Mouse (Mus musculus) G1E (cell line): ENCODE data around the gene Scamp1. TPM values are rescaled to one million over a fixed set of nuclear protein-coding genes. Genes with fewer than 3 reads are reported as not detected.

Experiments used
- ATAC-seq: 2 replicates; pipeline ENCODE4 v1.8.0; 2016; ENCODE audit warnings: mild to moderate bottlenecking; ENCODE audit not compliant: insufficient number of reproducible peaks, poor library complexity, low FRiP score, severe bottlenecking; ENCODE audit errors: extremely low read depth
- DNase-seq: peaks from one replicate; pipeline ENCODE4 v3.0.0; 2012; ENCODE audit warnings: low spot score
- H3K27me3 ChIP-seq: 2 replicates; pipeline ENCODE4 v1.6.1; 2012; ENCODE audit warnings: mild to moderate bottlenecking, low read length, inconsistent platforms; ENCODE audit not compliant: insufficient read depth
- H3K36me3 ChIP-seq: replicated peaks from 2 replicates; pipeline ENCODE3; 2012; ENCODE audit warnings: mild to moderate bottlenecking, inconsistent platforms
- H3K4me1 ChIP-seq: 2 replicates; pipeline ENCODE4 v1.6.1; 2012; ENCODE audit warnings: low read depth, low read length, inconsistent platforms, mixed read lengths; ENCODE audit not compliant: insufficient read depth
- H3K4me3 ChIP-seq: 2 replicates; pipeline ENCODE4 v1.5.1; 2012; ENCODE audit warnings: low read depth, mild to moderate bottlenecking, inconsistent platforms, low read length, moderate library complexity, mixed read lengths
- H3K9me3 ChIP-seq: replicated peaks from 2 replicates; pipeline ENCODE4 v1.6.1; 2012; ENCODE audit warnings: inconsistent platforms
- CTCF ChIP-seq: IDR thresholded peaks from 2 replicates; pipeline ENCODE4 v1.5.1; 2012; ENCODE audit warnings: low read depth, low read length, inconsistent platforms, mixed read lengths
- GATA1 ChIP-seq: IDR thresholded peaks from 2 replicates; pipeline ENCODE4 v1.6.1; 2012; ENCODE audit warnings: borderline replicate concordance, low read length, inconsistent platforms, mixed read lengths
- GATA2 ChIP-seq: IDR thresholded peaks from 2 replicates; pipeline ENCODE4 v1.6.1; 2012; ENCODE audit warnings: low read depth, low read length, inconsistent platforms, borderline replicate concordance
- POLR2AphosphoS5 ChIP-seq: IDR thresholded peaks from 2 replicates; pipeline ENCODE4 v1.6.1; 2012; ENCODE audit warnings: low read depth, low read length, inconsistent platforms; ENCODE audit not compliant: insufficient replicate concordance
- TAL1 ChIP-seq: conservative IDR thresholded peaks from 2 replicates; pipeline ENCODE4 v1.6.1; 2012; ENCODE audit warnings: low read depth, low read length, inconsistent platforms, mixed read lengths
- polyA plus RNA-seq: library from polyadenylated mRNA; stranded (reverse); fragments of >175 nt; gene quantifications from 2 replicates; pipeline ENCODE4 v1.2.3, GENCODE M21; 2012
- total RNA-seq, 2 experiments: library from RNA; stranded (forward) in 1 of 2; stranded (reverse) in 1 of 2; fragments of 200-1000 nt in 1 of 2; fragments of >200 nt in 1 of 2; fragmentation: Nextera tagmentation in 1 of 2; gene quantifications; 2 replicates each; pipeline ENCODE4 v1.2.3; 2014 to 2017

Gene Scamp1
- total and polyA plus RNA-seq, 3 experiments = 0.05 TPM; not detected in 2

DNA sequence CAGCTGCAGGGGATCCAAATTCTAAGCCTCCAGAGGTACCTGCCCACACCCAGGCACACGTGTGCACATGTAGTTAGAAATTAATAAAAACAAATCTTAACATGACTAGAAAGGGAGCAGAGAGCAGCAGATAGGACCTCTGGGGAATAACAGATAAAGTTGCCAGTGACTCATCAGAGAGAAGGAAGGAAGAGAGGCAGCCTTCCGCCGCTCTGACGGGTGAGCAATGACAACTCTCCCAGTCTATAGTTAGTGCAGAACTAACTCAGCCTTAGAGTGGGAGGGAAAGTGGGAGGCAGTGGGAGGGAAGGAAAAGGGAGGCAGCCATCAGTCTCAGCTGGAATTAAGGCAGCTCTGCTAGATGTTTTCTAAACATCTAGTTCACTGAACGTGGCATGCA, 21.7 kb downstream of the Scamp1 start:
- H3K36me3 ChIP-seq = no peaks in the 10 kb centered on the region
- H3K4me3 ChIP-seq = no peak overlapping the region
- H3K27me3 ChIP-seq = peaks cover 6% of the 10 kb centered on the region
- DNase-seq = no peak
- no peak for ATAC-seq
- H3K9me3 ChIP-seq = no peaks in the 10 kb centered on the region
- no peaks in the 10 kb centered on the region for H3K4me1 ChIP-seq
- no peak for TF ChIP-seq GATA2
- TF ChIP-seq POLR2AphosphoS5 = no peak
- TF ChIP-seq TAL1 = no peak
- no peak for TF ChIP-seq CTCF
- no peak for TF ChIP-seq GATA1

GRCm38 (mm10) chr13:94262551-94262950, 23.1 kb downstream of the Scamp1 start:
- Histone ChIP-seq H3K9me3 (no peaks in the 10 kb centered on the region), H3K27me3 (no peaks in the 10 kb centered on the region; the same call in none of the 2 replicates), H3K36me3 (no peaks in the 10 kb centered on the region), H3K4me1 (no peaks in the 10 kb centered on the region), H3K4me3 (no peak overlapping the region)
- ATAC-seq = no peak
- no peak for DNase-seq
- TF ChIP-seq CTCF (no peak), TAL1 (no peak), GATA2 (no peak), GATA1 (no peak), POLR2AphosphoS5 (no peak)

DNA sequence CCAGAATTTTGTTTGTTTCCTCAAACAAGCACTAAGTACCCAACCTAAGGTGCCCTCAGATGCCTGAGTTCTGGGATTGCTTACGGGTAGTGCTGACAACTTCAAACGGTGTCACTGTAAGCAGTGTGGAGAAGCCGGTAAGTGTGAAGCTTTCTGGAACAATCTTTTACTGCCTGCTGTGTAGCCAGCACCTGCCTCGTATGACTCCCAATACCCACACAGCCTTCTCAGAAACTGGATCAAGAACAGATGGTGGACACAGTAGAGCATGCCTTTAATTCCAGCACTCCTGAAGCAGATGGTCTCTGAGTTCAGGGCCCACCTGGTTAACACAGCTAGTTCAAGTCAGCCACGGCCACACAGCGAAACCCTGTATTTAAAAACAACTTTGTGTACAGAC, 24.0 kb downstream of the Scamp1 start:
- H3K9me3 ChIP-seq = no peaks in the 10 kb centered on the region
- TF ChIP-seq GATA2 (no peak), POLR2AphosphoS5 (no peak), GATA1 (no peak), CTCF (no peak), TAL1 (no peak)
- ATAC-seq (no peak), DNase-seq (no peak)
- no peaks in the 10 kb centered on the region for H3K36me3 ChIP-seq
- no peak overlapping the region for H3K4me3 ChIP-seq
- no peaks in the 10 kb centered on the region; the same call in none of the 2 replicates for H3K27me3 ChIP-seq
- no peaks in the 10 kb centered on the region for H3K4me1 ChIP-seq

GRCm38 (mm10) chr13:94260961-94261360, 24.7 kb downstream of the Scamp1 start:
- no peak for ATAC-seq
- Histone ChIP-seq H3K4me1 (no peaks in the 10 kb centered on the region), H3K36me3 (no peaks in the 10 kb centered on the region), H3K4me3 (no peak overlapping the region), H3K9me3 (no peaks in the 10 kb centered on the region), H3K27me3 (no peaks in the 10 kb centered on the region; the same call in 1 of the 2 replicates)
- no peak for TF ChIP-seq POLR2AphosphoS5
- no peak for TF ChIP-seq TAL1
- TF ChIP-seq CTCF = no peak
- no peak for TF ChIP-seq GATA2
- TF ChIP-seq GATA1 = no peak
- no peak for DNase-seq

DNA sequence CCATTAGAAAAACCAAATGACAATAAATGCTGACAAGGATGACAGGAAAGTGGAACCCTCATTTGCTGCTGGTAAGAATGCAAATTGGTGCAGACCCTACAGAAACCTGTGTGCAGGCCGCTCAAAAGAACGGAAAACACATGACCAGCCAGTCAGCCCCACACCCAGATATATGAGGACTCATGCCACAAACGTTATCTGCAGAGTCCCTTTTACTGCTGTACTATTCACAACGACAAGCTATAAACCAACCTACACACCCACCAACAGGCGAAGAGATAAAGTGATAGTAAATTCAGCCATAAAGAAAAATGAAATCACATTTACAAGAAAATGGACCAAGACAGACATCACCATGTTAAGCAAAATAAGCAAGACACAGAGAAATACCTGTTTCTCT, 26.4 kb downstream of the Scamp1 start:
- no peak overlapping the region for H3K4me3 ChIP-seq
- ATAC-seq = no peak
- DNase-seq = no peak
- peaks cover 2% of the 10 kb centered on the region for H3K27me3 ChIP-seq
- H3K9me3 ChIP-seq = no peaks in the 10 kb centered on the region
- TF ChIP-seq GATA2 (no peak), CTCF (no peak), GATA1 (no peak), TAL1 (no peak), POLR2AphosphoS5 (no peak)
- no peaks in the 10 kb centered on the region for H3K36me3 ChIP-seq
- H3K4me1 ChIP-seq = no peaks in the 10 kb centered on the region

GRCm38 (mm10) chr13:94258530-94258929, 27.1 kb downstream of the Scamp1 start:
- DNase-seq (no peak), ATAC-seq (no peak)
- TF ChIP-seq TAL1 = no peak
- TF ChIP-seq GATA1 = no peak
- no peak for TF ChIP-seq CTCF
- no peak for TF ChIP-seq POLR2AphosphoS5
- no peak for TF ChIP-seq GATA2
- no peaks in the 10 kb centered on the region for H3K36me3 ChIP-seq
- H3K4me1 ChIP-seq = no peaks in the 10 kb centered on the region
- no peaks in the 10 kb centered on the region for H3K9me3 ChIP-seq
- H3K4me3 ChIP-seq = no peak overlapping the region
- H3K27me3 ChIP-seq = peaks cover 2% of the 10 kb centered on the region

DNA sequence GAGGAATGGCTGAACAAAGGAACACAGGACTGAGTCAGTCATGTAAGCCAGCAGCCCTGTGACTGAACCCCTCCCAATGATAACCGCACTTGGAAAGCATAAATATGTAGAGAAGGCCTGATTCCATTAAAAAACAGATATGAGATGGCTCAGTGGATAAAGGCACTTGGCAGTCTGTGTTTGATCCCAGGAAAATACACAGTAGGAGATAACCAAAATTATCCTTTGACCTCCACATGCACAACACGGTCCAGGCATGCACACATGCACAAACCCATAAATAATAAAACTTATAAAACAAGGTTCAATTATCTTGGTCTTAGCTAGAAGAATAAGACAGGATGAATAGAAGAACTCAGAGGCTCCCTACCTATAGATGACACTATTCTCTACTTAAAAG, 27.9 kb downstream of the Scamp1 start:
- no peak for DNase-seq
- Histone ChIP-seq H3K27me3 (peaks cover 2% of the 10 kb centered on the region), H3K4me3 (no peak overlapping the region), H3K9me3 (no peaks in the 10 kb centered on the region), H3K4me1 (no peaks in the 10 kb centered on the region), H3K36me3 (no peaks in the 10 kb centered on the region)
- TF ChIP-seq TAL1 = no peak
- TF ChIP-seq POLR2AphosphoS5 = no peak
- no peak for TF ChIP-seq GATA1
- no peak for TF ChIP-seq CTCF
- TF ChIP-seq GATA2 = no peak
- ATAC-seq = no peak
